Mouse (Mus musculus) ES-Bruce4 (cell line): Measurements from ENCODE around the gene Ctnnb1.

Experiments used
- CTCF ChIP-seq: IDR thresholded peaks from one replicate; pipeline ENCODE4 v1.8.1; 2011; ENCODE audit warnings: low read depth, low read length
- EP300 ChIP-seq: IDR thresholded peaks from 2 replicates; pipeline ENCODE4 v1.6.1; 2011; ENCODE audit warnings: low read depth, low read length; ENCODE audit not compliant: insufficient read depth
- POLR2A ChIP-seq: IDR thresholded peaks from one replicate; pipeline ENCODE4 v1.8.1; 2011; ENCODE audit warnings: low read length; ENCODE audit not compliant: insufficient read depth

GRCm38 (mm10) chr9:120998696-120999095, 69.7 kb downstream of the Ctnnb1 start:
- TF ChIP-seq EP300 (no peak), CTCF (no peak), POLR2A (no peak)
